Mouse (Mus musculus) cerebellum, adult 2 months (tissue): Measurements from ENCODE around the gene Dync2li1.

Experiments used
- CTCF ChIP-seq: fragments of 200-500 bp; IDR thresholded peaks from 2 replicates; pipeline ENCODE4 v1.5.1; 2011; ENCODE audit warnings: low read depth, mild to moderate bottlenecking, control low read depth, low read length, moderate library complexity, borderline replicate concordance; ENCODE audit not compliant: insufficient read depth
- POLR2A ChIP-seq: fragments of 200-500 bp; IDR thresholded peaks from 2 replicates; pipeline ENCODE4 v1.6.1; 2011; ENCODE audit warnings: low read length, control low read depth, borderline replicate concordance; ENCODE audit not compliant: insufficient read depth

DNA sequence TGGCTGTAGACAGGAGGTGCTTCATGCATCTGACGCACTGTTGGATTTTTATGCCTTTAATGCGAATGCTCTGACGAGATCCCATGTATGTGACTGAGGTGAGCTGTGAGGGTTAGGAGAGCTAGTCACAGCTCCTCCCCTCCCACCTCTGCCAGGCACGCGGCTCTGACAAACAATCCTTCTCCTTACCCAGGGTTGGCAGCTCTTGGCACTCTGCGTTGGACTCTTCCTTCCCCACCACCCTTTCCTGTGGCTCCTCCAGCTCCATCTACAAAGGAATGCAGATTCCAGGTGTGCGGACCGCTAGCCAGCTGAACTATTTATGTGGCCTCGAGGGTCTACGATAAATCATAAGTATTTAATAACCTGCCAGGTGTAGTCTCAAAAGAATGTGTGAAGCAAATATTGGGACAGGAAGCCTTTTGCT is 30.3 kb upstream of the Dync2li1 start:
- no peak for TF ChIP-seq CTCF
- TF ChIP-seq POLR2A, result no peak
